Mouse (Mus musculus): Measurements from ENCODE around the gene C130026I21Rik.
A peak's percentile ranks its signal among the peaks of the same experiment; 100 is the strongest.
"Not testable (repeated sequence)": the region's sequence is repeated elsewhere in the genome, so short reads cannot be mapped to it uniquely, and the experiment has no call there.

Gene C130026I21Rik

DNA sequence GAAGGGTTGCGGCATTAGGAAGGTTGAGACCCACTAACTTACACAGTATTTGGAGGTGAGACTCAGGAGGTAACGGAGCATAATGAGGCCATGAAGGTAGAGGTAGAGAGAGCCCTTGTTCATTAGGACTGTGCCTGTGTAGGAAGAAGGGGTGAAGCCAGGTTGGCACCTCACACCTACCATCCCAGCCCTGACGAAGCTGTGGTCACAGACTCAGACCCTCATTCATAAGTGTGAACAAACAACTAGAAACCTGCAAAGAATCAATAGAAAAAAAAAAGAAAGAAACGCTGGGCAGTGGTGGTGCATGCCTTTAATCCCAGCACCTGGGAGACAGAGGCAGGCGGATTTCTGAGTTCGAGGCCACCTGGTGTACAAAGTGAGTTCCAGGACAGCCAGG, 152.0 kb downstream of the C130026I21Rik start:
- DNase-seq = not testable (repeated sequence)

DNA sequence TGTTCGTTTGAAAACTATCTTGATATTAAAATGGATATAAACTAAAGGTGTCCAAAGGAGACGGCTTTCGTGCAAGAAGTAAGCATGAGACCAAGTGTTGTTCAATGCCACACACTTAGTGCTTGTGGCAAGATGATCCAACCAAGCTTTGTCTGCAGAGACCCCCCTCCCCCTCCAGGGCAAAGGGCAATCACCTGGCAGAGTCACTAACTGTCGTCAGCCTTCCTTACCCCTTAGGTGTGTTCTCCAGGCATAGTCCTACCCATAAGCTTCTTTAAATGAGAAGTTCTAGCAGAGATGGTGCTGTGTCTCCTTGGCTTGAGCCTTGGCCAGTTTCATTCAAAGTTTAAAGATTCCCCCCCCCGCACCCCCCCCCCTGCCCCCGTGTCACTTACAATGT, 152.8 kb downstream of the C130026I21Rik start:
- DNase-seq = not testable (repeated sequence)

DNA sequence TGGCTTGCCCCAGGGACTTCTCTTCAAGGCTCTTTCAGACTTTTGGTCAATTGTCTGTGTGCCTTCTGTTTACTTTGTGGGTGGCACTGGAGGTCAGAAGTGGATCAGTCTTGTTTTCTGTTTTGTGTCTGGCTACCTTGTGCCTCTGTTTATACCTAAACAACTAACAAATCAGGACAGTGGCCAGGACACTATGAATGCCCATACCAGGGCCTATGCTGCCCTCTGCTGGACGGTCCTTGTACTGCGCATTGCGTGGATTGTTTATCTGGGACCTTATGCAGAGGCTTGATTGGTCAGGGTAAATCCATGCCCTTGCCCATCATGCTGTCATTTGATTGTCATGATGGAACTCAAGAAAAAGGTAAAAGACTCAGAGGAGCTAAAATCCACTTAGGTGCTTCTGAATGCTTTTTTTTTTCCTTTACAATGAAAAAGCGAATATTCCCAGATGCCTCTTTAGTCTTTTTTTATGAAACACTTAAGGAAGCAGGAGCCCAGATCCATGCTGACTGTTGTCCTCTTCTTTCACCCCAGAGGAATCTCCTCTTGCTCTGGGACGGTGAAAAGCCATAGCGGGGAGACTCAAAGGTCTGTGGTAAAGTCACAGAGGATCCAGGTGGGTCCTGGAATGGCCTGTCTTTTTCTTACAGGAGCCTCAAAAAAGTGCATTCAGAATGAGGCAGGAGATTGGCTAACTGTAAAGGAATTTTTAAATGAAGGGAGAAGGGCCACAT, 155.5 kb downstream of the C130026I21Rik start:
- DNase-seq = not testable (repeated sequence)

DNA sequence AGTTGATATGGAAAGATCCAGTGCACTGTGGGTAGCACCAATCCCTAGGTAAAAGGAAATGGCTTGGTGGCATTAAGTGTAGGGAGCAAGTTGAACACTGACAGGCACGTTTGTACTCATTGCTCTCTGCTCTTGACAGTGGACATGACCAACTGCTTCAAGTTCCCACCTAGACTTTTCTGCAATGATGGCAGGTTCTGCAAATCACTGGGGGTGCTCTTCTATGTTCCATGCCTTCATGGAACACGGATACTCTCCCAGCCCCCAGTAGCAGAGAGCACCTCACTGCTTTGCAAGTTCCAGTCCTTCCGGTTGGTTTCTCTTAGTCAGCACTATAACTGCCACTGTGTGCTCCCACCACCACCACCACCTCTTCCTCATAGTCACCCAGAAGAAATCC, 156.3 kb downstream of the C130026I21Rik start:
- not testable (repeated sequence) for DNase-seq

DNA sequence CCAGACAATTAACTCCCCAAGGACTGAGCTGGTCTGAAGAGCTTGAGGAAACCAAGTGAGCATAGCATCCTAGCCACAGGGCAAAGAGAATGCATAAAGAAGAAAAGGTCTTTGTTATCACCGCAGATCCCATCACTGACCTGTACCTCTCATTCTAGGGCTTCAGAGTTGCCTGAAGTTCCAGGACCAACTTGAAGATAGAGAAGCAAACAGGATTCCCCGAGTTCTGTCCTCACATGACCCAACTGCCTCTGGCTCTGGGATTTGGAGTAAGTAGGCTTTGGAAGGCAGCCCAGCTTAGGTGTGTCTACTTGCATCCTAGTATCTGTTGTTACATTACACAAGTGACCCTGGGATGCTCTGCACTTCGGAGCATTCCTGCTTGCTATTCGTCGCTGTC, 157.5 kb downstream of the C130026I21Rik start:
- DNase-seq = not testable (repeated sequence)

DNA sequence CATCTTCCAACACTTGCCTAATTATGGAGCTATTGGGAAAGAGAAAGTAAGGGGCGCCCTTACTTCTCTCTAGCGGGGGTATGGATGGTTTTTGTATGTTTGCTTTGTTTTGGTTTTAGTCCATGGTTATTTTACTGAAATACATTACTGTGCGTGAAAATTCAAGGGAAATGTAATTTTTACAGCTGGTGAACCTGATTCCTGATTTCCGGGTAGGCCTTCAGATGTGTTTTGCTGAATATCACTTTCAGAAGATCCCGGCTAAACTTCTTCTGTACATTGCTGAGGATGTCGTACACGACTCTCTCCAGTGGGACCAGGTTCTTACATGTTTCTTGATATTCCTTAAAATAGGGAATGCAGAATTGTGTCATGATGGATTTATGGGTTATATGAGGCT, 158.1 kb downstream of the C130026I21Rik start:
- DNase-seq = not testable (repeated sequence)

DNA sequence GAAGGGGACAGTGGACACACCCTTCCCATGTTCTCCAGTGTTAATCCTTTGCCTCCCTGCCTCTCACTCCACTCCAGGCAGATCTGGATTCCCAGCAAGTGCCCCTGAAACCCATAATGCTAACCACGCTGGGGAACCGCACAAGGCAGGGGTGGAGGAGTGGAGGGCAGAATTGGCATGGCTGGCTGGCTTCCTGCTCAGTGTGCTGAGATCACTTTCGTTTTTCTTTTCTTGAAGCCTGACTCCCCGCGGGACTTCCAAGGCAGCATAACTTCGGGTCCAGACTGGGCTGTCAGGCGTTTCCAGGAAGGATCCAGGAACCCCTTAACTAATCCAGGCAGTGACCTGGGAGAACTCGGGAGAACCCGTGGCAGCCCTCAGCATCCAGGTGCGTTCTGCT, 158.8 kb downstream of the C130026I21Rik start:
- DNase-seq = peak in 1 of 2 experiments; percentile 42

DNA sequence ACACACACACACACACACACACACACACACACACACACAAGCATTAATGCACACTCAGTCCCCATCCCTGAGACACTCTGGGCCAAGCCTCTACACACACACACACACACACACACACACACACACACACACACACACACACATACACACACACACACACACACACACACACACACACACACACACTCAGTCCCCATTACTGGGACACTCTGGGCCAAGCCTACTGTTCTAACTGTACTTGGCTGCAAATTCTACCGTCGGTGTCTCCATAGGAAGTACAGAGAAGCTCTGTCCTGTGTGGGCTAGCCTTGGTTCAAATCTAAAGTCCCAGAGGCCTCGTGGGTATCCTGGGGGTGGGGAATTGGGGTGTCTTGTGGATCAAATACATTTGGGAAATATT, 159.5 kb downstream of the C130026I21Rik start:
- DNase-seq = not testable (repeated sequence)

DNA sequence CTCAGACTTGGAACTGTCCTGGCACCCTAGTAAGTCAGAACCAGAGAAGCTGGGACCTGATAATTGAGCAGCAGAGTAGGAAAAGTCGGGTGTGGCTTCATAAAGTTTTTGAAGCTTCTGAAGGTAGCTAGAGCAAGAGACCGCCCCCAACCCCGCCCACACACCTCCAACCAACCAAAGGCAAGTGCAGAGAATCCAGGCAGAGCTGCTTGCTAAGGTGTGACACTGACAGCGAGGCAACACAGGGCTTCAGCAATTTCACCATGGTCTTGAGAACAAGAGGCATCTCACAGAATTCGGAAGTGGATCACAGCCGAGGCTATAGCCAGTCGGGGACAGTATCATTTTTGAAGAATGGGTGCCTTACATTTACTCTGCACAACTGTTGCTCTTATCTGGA, 160.6 kb downstream of the C130026I21Rik start, which contains the start of gene A530032D15Rik:
Gene A530032D15Rik, minus strand, starts transcription at position 101 of the 400 bp plus-strand sequence.
- DNase-seq = not testable (repeated sequence)

DNA sequence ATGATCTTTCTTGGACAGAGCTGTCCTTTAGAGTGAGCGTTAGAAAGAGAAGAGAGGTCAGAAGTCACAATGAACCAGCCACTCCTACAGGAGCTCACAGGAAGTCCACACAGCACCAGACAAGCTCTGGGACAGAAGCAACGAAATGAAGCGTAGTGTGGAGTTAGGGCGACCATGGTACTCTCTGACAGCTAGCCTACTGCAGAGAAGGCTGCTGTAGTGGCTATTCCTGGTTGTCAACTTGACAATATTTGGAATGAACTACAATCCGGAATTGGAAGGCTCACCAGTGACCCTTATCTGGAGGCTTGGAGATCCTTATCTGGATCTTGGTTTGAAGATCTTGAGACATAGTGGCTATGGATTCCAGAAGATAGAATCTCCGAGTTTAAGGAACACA, 164.4 kb downstream of the C130026I21Rik start:
- not testable (repeated sequence) for DNase-seq

DNA sequence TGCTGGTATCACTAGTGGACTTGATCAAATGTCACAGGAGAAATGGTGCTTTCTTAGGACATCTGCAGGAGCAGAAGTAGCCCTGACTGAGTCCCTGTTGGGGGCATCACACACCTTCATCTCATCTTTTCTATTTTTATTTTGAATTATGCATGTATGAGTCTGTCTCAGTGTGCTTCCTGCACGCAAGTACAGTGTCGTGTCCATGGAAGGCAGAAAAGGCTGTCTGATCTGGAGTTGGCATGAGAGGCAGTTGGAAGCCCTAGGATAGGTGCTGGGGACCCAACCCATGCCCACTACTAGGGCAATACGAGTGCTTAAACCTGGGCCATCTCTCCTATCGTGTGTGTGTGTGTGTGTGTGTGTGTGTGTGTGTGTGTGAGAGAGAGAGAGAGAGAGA, 165.0 kb downstream of the C130026I21Rik start:
- DNase-seq = not testable (repeated sequence)

DNA sequence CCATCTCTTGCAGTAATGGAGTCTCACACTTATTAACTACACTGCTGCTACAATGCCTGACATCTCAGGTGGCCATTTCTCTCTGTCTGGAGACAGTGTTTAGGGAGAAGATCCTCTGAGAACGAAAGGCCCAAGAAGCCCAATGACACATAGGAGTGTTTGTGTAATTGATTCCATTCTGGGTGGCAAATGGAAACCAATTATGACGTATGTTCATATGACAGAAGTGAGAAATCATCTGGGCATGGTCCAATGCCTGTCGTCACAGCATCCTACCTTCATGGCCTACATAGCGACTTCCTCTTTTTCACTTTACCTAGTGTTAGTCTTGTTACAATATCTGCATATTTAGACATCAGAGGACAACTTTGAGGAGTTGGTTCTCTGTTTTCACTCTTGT, 168.6 kb downstream of the C130026I21Rik start:
- DNase-seq = not testable (repeated sequence)

DNA sequence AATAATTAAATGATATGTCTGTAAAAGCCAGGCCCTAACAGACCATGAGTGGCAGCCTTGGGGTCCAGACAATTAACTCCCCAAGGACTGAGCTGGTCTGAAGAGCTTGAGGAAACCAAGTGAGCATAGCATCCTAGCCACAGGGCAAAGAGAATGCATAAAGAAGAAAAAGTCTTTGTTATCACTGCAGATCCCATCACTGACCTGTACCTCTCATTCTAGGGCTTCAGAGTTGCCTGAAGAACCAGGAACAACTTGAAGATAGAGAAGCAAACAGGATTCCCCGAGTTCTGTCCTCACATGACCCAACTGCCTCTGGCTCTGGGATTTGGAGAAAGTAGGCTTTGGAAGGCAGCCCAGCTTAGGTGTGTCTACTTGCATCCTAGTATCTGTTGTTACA, 170.5 kb downstream of the C130026I21Rik start, which contains the start of gene Gm10553:
Gene Gm10553, plus strand, starts transcription at position 301 of the 400 bp plus-strand sequence.
- DNase-seq = not testable (repeated sequence)

DNA sequence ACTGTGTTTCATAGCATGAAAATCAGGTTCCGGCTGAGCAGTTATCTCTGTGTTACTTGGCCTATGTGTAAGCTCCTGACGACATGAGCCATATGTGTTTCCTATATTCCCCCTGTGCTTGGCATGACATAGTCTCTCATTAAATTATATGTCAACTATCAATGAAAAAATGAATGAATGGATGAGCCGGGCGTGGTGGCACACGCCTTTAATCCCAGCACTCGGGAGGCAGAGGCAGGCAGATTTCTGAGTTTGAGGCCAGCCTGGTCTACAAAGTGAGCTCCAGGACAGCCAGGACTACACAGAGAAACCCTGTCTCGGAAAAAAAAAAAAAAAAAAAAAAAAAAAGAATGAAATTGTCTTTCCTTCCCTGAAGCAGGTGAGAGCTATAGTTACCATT, 171.3 kb downstream of the C130026I21Rik start:
- DNase-seq = not testable (repeated sequence)

DNA sequence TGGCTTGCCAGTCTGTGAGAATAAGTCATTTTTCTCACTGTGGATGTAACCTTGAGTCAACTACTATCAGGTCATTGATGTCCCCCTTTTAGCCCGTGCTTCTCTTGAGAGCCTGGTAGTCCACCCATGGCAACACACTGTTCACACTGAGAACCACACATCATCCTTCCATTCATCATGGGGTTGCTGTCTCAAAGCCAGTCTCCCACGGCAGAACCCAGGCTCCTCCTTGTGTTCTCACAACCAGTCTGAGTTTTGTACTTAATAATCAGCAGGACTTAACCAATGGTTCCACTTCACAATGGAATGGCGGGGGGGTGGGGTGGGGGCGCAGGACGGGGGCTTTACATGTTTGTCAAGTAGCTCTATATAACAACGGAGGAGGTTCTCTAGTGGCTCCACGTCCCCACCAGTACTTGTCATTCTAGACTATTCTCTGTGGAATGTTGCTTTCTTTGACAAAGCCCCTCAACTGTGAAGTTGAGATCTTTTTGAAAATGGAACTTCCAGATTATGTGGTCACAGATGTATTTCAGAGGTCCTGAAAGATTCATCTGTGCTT, 177.3 kb downstream of the C130026I21Rik start:
- DNase-seq = not testable (repeated sequence)

DNA sequence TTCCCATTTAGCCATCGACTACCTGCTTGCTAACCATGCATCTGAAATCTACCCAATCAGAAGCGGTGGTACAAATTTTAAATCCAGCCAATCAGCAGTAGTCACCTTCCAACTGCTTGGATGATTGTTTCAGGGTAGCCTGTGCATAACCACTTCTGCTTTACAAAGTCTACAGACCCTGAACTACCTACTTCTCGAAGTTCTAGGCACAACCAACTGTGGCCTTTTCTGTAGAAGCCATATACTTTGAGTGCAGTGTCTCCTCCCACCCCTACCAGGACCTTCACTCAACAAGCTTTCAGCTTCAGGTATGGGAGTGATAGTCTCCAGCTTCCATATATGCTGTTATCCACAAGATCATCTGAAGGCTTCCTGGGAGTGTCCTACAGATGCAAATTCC, 178.2 kb downstream of the C130026I21Rik start:
- not testable (repeated sequence) for DNase-seq

DNA sequence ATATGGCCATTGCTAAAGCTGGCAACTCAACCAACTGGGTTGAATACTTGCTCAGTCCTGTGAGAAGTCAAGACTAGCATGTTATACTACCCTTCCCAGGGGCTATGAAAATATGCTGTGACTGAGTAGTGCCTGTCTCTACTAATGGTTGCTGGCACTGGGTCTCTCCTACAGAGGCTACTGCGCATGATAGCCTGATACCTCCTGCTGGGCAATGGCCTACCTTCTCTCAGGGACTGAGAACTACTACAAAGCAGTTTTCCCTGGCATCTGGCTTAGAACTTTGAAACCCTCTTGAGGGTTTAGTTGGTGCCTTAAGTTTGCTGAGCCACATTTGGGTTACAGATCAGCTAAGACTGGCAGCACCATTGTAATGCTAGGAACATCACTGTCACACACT, 184.2 kb downstream of the C130026I21Rik start:
- not testable (repeated sequence) for DNase-seq

DNA sequence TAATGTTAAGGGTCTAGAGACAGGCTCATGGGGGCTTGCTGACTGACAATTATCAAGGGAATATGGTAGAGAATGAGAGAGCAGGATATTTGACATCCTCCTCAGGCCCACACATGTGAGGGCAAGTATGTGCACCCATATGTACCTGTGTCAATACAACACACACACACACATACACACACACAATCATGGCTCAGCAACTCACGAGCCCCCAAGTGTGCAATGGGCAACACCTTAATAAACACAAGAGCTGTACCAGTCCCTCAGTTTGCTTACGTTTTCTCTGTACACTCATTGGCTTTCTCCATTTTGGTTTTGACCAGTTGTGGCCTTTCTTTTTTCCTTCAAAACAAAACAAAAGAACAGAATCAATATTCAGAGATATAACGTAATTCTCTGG, 185.6 kb downstream of the C130026I21Rik start:
- DNase-seq = not testable (repeated sequence)

DNA sequence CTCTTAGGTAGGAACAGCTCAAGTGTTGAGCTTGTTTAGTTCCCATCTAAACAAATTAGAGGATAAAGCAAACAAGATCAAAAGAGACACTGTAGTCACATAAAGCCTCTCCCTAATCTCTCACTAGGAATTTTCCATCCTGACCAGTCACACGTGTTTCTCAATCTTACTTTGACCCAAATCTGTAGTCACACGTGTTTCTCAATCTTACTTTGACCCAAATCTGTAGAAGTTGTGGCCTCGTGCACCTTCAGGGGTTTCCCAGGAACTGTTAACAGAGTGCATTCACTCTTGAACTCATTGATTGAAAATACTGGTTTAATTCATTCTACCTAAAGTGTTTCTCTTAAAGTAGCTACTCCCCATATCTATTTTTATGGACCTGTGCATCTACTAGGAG, 197.3 kb downstream of the C130026I21Rik start:
- not testable (repeated sequence) for DNase-seq

DNA sequence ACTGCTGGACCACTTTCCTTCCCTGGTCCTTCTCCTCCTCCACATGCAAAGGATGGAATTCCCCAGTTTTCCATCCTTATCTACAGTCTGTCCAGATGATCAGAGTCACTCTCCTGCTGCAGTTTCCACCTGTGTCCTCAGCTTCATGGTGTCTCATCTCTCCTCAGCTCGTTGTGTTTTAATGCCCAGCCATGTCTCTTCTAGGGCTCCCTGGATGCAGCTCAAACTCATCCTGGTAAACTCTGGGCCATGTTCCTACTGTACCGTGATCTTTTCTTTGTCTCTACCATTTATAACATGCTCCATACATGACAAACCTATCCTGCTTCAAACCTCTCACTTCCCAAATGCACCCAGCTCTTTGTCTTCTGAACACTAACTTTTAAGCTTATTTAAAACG, 198.7 kb downstream of the C130026I21Rik start:
- not testable (repeated sequence) for DNase-seq

DNA sequence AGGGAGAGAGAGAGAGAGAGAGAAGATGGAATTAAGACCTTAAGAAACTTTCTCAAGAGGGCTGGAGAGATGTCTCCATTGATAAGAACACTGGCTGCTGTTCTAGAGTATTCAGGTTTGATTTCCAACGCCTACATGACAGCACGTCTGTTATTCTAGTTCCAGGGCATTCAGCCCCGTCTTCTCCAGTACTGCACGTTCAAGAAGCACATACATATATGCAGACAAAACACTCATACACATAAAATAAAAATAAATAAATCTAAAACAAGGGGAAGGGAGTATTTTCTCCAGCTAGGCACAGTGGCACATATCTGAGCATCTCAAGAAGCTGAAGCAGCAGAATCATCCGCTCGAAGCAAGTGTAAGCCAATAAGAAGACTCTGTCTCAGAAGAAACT, 234.6 kb downstream of the C130026I21Rik start:
- not testable (repeated sequence) for DNase-seq

DNA sequence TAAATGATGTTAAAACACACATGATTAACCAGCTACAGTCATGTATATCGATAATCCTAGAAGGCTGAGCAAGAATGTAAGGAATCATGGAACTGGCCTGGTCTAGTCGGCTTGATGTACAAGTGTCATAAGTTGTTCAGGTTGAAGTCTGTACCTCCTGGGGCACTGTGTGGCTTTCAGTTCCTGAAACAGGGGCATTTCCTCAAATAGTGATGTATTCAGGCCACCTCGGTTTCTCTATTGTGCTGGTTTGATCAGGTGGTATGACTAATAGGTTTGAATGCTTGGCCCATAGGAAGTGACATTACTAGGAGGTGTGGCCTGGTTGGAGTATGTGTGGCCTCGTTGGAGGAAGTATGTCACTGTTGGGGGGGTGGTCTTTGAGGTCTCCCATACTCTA, 236.0 kb downstream of the C130026I21Rik start:
- DNase-seq = not testable (repeated sequence)

DNA sequence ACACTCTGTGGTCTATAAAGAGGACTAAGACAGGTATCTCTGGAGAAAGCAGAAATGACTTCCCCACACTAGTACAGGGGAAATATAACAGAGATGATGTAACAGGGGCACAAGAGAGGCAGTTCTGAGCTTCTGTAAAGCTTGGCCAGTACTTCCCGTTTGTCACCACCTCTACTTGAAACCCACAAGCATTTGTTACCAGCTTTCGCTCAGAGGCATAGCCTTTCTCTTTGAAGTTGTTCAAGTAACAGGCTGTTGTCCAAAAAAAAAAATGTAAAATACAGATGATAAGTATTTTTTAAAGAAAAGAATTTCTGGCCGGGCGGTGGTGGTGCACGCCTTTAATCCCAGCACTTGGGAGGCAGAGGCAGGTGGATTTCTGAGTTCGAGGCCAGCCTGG, 236.8 kb downstream of the C130026I21Rik start:
- not testable (repeated sequence) for DNase-seq

DNA sequence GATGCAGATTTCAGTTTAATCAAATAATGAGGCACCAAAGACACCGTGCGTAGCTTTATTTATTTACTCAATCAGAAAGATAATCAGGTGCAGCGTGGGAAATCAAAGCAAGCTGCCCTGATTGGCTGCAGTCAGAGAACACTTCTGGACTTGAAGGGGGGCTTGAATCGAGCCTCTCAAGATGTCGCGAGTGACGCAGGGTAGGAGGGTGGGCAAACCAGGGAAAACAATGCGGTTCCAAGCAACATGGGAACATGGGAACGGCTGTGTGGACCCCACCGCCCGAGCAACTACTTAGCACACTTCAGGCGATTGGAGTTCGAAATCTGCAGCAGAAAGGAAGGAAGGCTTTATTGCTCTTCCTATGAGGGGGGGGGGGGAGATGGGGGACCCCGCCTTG, 240.2 kb downstream of the C130026I21Rik start:
- DNase-seq = not testable (repeated sequence)

Measured in thymus, postnatal 36 days (tissue).